Mouse (Mus musculus) frontal cortex, postnatal 14 days (tissue): ENCODE data around the gene Hist1h2bj.
A peak's percentile ranks its signal among the peaks of the same experiment; 100 is the strongest.

Experiments used
- DNase-seq, 2 experiments: peaks; one replicate each; pipeline ENCODE4 v3.0.0; 2022; ENCODE audit warnings: low spot score in 2 of 2

Gene Hist1h2bj

DNA sequence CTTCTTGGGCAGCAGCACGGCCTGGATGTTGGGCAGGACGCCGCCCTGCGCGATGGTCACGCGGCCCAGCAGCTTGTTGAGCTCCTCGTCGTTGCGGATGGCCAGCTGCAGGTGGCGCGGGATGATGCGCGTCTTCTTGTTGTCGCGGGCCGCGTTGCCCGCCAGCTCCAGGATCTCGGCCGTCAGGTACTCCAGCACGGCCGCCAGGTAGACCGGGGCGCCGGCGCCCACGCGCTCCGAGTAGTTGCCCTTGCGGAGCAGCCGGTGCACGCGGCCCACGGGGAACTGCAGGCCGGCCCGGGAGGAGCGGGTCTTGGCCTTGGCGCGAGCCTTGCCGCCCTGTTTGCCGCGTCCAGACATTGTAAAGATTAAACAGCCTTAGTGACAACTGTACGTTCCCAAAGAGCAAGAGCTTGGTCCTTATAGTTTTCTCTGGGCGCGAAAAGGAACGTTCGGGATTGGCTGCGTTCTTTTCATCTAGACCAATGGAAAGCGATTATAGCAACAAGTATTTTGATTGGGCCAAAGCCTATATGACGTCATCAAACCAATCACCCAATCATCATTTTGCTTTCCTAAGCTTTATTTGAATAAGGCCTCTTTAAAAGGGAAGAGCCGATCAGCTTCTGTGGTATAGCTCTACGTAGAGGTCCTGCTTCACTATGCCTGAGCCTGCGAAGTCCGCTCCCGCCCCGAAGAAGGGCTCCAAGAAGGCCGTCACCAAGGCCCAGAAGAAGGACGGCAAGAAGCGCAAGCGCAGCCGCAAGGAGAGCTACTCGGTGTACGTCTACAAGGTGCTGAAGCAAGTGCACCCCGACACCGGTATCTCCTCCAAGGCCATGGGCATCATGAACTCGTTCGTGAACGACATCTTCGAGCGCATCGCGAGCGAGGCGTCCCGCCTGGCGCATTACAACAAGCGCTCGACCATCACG is at the start of gene Hist1h2bj, which contains the start of gene Hist1h2ag:
Hist1h2bj (plus strand) TSS at position 647 of the 935 bp plus-strand sequence.
Hist1h2ag (minus strand) TSS at position 377 of the 935 bp plus-strand sequence.
- DNase-seq: peak; percentile 86 to 87

DNA sequence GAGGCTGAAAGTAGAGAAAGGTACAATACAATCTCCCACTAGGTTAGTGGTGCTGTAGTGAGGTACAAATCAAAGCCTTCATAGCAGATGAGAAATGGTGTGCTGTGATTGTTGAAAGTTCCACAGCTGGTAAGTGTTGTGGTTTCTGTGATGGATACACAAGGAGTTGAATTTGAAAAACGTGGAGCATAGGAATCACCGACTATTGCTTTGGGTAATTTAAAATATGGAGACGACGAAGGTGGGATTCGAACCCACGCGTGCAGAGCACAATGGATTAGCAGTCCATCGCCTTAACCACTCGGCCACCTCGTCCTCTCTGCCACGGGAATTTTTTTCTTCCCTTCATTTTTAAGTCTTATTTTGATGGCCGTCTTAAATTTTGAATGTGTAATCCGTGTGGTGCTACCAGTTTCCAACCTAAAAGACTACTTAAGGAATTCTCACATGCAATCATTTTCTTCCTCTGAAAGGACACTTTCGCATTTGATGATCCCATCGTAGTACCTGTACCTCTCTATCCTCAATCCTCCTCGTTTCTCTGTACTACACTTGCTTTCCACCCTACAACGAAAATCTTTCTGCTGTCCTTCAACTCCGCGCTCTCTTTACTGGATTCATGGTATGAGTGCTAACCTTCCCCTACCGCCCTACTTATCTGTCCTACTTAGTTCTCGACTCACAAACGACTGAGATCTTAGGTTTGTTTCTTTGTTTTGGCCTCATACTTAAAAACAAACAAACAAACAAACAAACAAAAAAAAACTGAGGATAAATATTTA is 48.9 kb upstream of the Hist1h2bj start:
- no peak for DNase-seq

DNA sequence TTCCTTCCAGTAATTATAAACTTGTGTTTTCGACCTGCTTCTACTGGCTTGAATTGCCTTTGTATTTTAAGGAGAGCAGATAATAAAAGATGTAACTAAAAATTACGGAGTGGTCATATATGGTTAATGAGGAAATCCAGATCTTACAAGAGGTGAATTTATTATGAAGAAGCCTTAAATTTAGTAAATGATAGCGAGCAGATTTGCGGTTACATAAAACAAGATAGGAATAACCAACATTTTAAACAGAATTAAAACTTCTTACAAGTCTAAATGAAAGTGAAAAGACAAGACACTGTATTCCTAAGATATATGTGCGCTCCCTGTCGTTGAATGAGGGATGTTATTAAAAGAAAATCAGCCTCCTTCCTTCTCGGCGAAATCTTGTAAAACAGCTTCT is 48.1 kb upstream of the Hist1h2bj start:
- no peak for DNase-seq

DNA sequence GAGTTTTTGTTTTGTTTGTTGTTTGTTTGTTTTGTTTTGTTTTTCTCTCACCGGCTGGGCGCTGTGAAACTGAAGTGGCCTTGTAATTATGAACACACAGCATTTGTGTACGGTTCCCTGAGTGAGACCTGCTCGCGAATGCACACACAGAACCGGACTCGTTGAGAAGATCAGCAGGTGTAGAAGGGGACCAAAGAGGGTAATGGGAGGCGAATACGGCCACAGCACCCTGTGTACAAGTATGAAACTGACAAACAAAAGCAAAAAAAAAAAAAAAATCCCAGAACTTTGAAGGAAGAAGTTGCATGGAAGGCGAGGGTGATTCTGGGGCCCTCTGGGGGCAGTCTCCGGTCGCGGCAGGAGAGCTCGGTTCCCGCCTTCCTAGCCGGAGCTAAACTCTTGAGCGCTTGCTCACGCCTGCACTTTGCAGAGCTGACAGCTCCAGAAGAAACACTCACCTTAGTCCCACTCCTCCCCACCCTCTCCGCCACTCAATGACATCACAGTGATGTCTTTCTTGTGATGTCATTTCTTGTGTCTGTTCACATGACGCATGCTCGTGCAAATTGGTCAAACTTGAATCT is 47.6 kb upstream of the Hist1h2bj start:
- DNase-seq: no peak

DNA sequence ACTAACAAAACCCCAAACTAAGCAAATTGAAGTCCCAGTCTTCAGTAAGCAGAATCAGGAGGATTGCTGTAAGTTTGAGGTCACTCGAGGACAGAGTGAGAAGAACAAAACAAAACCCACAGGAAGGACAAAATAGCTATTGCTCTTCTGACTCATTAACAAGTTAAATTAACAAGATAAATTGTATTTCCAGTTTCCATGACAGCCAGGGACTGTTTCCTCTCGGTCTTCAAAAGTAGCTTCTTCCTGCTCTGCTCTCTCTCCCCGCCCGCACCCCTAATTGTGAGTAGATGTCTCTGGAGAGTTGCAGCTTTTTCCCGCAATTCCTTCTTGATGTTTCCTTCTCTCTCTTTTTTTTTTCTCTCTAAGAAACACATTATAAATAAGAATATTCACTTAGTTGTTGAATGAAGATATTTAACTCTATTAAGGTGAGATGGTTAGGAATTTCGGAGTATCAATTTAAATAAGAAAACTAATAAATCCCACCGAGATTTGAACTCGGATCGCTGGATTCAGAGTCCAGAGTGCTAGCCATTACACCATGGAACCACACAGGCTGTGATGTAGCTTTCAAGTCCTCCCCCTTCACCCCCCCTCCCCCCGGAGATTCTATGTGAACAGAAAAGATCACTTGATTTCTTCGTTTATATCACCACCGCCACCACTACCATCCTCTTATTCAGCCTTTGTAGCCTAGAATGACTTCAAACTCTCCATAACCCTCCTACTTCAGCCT is 46.7 kb upstream of the Hist1h2bj start:
- DNase-seq: no peak

DNA sequence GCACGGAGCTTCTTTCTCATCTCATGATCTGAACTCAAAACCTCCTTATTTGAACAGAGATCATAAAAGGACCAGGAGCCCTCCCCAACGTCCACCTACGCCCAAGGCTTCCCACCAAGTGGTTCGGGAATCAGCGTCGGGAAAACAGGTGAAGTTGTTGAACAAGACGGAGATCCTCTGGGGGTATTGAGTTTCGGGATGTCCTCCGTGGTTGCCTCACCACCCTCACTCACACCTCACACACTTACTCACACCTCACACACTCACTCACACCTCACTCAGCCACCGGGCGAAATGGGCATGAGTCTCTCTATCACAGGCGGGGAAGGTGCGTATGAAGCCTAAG is 46.2 kb upstream of the Hist1h2bj start:
- DNase-seq: no peak

DNA sequence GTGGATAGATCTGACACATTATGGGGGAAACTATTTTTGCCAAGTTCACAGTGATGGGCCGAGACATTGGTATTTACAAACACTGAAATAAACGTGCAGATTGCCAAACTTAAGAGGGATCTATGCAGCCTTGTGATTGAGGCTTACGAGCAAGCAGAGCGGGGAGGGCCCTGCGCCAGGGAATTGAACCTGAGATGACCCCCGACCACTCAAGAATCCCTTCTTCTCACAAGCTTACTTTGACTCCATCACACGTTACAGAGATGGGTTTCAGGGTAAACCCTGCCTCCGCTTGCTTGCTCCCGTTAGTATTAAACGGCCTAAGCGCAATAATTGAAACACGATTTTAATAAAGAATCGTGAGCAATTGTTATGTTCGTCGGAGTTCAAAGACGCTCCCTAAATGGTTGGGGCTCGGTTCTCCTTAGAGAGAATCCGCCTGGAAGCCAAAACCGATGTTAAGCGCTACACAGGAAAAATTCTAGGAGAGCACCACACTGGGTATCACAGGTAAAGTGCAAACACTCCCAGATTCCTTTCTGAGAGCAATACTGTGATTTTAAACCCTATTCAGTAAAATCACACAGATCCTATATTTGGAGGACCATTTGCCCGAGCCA is 45.7 kb upstream of the Hist1h2bj start:
- DNase-seq: no peak

DNA sequence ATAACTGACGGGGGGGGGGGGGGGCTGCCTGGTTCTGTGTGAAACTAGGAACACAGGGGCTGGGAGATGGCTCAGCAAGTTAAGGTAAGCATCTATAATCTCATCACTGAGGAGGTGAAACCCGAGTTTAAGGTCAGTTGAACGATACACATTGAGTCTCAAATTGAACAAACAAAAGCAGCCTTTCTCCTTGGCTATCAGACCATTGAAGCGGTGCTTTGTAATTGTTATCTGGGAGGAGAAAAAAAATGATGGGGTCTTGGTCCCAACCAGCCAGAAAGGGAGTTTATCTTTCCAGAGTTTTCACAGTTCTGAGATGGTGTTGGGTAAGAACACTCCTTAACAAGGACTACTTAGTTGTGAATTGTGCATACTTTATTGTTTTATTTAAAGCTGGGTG is 45.2 kb upstream of the Hist1h2bj start:
- DNase-seq: no peak

DNA sequence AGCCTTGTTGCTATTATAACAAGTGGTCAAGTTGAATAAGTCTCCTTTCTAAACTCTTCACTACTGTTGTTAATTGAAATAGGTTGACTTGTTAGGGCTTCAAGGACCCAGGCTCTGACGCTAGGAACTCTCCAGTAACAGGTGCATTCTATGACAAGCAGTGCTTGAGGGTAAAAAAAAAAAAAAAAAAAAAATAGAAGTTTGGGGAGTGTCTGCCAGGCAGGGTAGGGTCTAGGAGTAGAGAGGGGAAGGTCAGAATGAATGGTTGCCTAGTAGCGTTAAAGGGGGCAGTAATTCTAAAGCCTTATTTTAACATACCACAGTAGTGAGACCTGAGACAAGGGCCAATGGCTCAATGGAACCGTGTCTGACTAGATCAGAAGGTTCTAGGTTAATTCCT is 44.6 kb upstream of the Hist1h2bj start:
- DNase-seq: no peak

DNA sequence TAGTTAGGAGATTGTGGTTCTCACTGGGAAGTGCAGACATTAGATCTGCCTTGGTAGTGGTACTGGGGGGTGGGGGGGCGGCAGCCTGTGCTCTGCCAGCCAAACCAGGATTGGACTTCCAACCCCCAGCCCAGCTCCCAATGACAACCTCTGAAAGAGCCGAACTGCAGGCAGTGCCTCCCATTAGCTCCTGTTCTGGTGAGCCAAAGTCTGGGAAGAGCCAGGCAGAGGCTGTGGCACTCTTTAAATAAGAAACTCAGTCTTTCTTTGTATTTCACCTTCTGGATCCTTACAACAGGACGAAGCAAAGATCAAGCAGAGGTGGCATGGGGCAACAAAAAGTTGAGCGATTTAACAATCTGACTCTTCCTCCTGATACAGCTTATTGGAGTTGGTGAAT is 43.9 kb upstream of the Hist1h2bj start:
- DNase-seq: no peak

DNA sequence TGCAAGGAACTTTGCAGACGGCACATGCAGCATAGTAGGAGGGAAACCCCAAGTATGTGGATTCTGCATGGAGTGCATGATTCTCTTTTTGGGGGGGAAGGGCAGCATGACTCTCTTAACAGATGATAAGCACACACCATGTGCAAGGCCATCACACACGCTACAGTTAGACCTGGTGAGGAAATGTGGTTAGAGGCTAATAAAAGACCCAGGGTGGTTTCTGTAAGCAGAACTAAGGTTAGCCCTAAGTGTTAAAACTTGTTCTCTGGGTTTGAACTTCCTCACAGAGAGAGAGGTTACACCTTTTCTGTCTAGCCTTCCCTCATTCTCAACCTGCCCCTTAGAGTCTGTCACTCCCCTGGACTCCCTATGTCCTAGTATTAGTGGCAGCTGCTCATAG is 41.7 kb upstream of the Hist1h2bj start:
- no peak for DNase-seq

DNA sequence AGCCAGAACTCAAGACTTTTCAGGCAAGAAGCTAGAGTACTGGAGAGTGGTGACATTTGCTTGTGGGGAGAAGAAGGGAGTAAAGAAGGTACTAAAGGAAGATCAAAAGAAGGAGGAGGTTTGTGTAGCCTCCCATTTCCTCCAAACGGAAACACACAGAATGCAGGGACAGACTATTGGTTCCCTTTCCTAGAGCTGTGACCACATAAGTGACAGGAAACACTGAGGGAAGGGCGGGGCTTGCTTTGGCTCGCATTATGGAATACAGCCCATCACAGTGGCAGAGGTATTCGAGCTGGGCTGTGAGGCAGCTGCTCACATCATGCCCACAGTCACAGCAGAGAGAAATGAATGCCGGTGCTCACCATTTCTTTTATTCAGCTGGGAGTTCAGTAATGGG is 41.2 kb upstream of the Hist1h2bj start:
- no peak for DNase-seq

DNA sequence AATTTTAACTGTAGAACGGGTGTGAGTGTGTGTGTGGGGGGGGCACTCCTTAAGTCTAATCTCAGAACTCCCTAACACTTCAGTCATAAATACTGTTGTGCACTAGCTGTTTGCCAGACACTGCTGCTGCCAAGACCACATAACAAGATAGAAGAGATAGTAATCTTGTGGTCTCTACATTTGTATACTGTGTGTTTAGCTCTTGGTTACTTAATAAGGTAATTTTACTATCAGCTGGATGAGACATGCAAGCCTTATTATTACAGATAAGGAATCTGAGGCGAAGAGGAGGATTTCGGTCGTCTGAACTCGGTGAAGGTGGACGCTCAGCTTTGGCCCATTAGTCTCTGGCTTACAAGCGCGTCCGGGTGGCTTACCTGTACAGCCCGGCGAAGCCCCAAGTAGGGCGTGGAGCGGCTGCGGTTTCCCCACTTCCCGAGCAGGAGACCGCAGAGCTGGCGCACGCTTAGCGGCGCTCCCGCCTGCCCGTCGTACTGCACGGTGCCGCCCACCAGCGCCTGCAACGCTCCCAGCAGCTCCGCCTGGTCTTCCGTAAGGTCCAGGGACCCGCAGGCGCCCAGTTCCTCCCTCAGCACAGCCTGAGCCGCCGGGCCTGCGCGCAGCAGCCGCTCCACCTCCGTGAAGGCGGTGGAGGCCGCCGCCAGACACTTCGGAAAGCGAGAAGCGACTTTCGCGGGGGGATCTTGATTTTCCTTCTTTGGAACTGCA is 37.2 kb upstream of the Hist1h2bj start:
- DNase-seq: no peak

DNA sequence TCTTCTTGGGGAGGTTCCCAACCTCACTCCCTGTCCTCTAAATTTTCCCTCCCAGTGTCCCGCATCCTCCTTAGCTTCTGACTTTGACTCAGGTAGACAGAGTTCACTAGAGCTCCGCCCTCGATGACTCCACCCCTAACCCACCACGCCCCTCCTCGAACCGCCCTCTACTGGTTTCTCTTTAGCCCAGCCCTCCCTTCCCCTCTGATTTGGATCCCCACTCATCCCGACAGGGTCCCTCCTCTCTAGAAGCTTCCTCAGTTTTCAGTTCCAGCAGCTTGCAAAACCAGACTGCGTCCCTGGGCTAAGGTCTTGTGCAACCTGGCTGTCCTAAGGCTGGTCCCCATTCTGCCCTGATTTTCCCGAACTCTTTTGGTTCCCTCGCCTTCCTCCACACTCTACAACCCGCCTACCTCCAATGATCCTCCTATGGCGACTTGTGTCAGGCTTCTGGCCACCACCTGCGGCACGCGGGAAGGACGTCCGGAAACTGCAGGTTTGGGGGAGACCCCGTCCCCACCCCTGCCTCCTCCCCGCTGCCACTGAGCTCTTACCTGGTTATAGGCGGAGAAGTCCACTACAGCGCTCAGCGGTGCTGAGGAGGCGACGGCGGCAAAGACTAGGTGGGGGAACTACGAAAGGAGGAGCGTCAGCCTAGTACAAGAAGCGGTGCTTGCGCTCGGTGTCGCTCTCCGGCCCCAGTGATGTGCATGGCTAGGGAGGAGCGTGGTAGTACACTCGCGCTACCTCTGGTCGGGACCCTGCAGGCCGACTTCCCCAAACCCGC is 36.5 kb upstream of the Hist1h2bj start:
- DNase-seq: no peak

DNA sequence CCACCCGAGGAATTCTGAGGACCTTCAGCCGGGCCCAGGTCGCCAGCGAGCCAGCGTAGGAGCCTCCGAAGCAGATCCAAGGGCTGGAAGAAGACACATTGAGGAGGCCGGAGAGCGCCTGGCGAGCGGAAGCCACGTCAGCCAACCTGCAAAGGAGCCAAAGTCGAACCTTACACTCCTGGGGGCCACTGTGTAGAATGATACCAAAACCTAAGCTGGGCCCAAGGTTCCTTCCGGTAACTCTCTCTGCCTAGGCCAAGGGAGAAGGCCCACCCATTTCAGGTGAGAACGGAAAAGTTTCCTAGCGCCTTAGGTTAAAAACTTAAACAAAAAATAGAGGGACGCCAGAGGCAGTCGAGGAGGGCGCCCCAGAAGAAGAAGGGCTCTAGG is 35.9 kb upstream of the Hist1h2bj start:
- no peak for DNase-seq

DNA sequence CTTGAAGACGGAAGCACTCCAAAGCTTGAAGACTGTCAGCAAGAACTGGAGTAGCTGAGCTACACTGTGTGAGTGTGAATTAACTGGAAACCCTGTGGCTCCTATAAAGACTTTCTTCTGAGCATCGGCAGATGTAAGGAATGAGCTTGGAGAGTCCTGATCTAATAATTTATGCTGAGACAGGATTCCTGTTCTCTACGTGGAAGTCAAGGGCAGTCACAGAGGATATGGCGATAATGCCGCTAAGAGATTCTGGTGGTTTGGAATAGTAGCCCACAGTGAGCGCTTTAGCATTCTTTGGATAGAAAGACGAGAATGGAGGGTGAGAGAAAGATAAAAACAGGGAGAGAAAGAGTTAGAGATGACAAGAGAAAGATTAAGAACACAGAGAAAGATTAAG is 35.1 kb upstream of the Hist1h2bj start:
- no peak for DNase-seq

DNA sequence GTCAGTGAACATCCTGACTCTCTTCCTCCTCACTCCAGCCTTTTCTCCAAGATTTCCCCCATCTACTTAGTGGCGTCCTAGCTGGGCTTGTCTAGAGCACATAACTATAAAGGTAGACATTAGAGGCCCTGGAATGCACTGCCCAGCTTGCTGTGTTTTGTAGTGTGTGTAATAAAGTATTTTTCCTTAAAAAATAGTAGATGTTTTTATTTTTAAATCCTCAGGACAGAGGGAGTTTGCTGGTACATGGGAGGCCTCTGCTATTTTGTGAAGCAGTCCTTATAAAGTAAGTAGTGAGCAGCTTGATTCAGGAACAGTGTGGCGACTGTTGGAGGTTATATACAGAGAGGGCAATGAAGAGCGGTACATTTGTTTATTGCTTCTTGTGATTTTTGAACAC is 34.3 kb upstream of the Hist1h2bj start:
- no peak for DNase-seq

DNA sequence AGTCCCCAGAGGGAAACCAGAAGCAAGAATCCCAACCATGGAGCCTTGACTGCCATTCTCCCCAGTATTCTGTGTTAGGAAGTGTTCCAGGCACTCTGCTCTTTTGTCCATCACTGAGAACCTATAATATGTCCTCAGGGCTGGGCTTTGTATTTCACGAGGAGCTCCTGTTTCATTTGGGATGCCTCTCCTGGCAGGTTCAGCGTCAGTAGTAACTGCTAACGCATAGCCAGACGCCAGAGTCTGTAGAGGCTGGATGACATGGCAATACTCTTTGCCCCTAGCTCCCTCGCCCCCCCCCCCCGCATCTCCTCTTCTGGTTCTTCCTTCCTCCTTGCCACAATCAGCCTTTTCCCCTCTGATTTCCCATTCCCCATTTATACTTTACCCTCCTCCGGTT is 33.4 kb upstream of the Hist1h2bj start, which contains the start of gene Prss16:
Prss16 (minus strand) TSS at position 101 of the 400 bp plus-strand sequence.
- DNase-seq: no peak

DNA sequence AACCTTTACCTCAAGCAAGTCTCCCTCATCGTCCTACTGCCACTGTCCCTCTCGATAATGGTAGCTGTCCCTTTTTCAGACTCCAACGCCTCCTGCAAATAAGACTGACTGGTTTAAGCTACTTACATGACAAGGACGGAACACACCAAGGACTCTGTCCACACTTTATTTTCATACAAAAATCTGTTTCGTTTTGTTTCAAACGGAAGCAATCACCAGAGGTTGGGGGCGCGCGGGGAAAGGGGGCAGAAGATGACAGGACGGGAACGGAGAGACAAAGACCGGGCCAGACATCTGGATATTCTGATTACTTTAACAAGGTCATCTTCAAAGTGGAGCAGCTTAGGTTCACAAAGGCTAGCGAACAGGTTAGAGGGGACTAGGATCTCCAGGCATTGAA is 29.3 kb upstream of the Hist1h2bj start:
- DNase-seq: no peak

DNA sequence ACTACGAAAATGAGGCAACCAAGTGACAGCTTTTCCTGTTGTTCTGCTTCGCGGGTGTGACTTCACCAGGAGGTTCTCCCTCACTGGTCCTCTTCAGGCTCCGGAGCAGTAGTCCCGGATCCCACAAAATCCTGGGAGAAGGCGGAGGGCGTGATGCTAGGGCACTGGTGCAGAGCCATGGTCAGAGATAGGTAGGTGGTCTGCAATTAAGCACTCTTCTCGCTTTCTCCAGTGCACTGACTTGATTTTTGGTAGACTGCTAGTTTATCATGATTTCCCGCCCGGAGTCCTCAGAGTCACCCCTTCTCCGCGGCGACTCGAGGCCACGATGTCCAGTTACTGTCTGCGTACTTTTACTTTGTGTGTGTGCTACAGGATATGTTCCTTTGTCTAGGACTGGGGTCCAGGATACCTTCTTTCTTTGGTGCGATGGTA is 28.6 kb upstream of the Hist1h2bj start:
- DNase-seq: no peak
